ENCODE assay signal across 23 mouse cellular contexts in the genomic region with DNA sequence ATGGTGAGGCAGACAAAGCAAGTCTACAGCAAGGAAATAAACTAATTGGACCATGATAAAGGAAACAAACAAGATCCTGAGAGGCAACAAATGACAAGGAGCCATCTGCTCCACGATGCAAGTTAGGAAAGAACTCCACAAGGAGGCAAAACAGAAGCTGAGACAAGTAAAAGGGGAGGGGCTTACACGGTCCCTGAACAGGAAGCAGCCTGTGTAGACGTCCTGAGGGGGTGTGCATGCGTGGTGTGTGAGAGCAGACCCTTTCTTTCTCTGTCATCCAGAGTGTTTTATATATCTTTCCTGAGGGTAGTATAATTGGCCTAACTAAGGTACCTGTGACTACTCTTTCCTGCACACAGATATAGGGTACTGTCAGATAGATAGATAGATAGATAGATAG. TPM values are rescaled to one million over a fixed set of nuclear protein-coding genes. Genes with fewer than 3 reads are reported as not detected.
A peak's percentile ranks its signal among the peaks of the same experiment; 100 is the strongest.
DNase-seq lines count a peak whose midpoint lies in the region; ATAC-seq lines count a peak whose summit lies in the region.
"Had no signal": no experiment of that assay in that cellular context is flagged by ENCODE, and none has a peak within 500 bp of the region (broad histone marks: within the 10 kb centered on the region; RNA-seq: fewer than 3 reads in every experiment).

No protein-coding gene starts in this region.

- H3K4me2 ChIP-seq in liver, embryonic 11.5 days: no peak overlapping the region
- H3K4me2 ChIP-seq in liver, embryonic 13.5 days: no peak overlapping the region
- H3K4me2 ChIP-seq in kidney, embryonic 16.5 days (replicated peaks; ENCODE audit: low read depth, low read length): no peak overlapping the region
- H3K4me2 ChIP-seq: lung, embryonic 14.5 days; neural tube, embryonic 15.5 days had no signal

- no peak overlapping the region for H3K27ac ChIP-seq in liver, embryonic 11.5 days (ENCODE audit: low read depth, low read length)
- H3K27ac ChIP-seq in liver, embryonic 13.5 days: peak overlapping the region; percentile 51
- H3K27ac ChIP-seq in kidney, embryonic 16.5 days (ENCODE audit: low read length): no peak overlapping the region
- H3K27ac ChIP-seq: embryonic facial prominence, embryonic 10.5 days; hindbrain, postnatal 0 days; neural tube, embryonic 15.5 days had no signal

- DNase-seq in liver: peak; percentile 14
- DNase-seq in liver, embryonic 11.5 days (ENCODE audit: low spot score): no peak
- DNase-seq in liver, embryonic 13.5 days: no peak
- DNase-seq in thymus, postnatal 25 days: peak; percentile 42
- DNase-seq in adipocyte (ENCODE audit: low spot score): no peak
- DNase-seq in left cerebral cortex, adult 8-10 months (ENCODE audit: low spot score in 2 of 2): no peak
- DNase-seq: adrenal gland, postnatal 14 days; cerebellum, adult 9-10 months; forebrain, postnatal 0 days; heart, postnatal 14 days; kidney, adult 9 months; kidney, postnatal 25 days; lung, embryonic 14.5 days; right cerebral cortex, adult 18-20 months; right cerebral cortex, postnatal 4 days had no signal

- no peaks in the 10 kb centered on the region for H3K9me3 ChIP-seq in liver, embryonic 11.5 days (ENCODE audit: control insufficient read depth, low read length)
- H3K9me3 ChIP-seq in liver, embryonic 13.5 days (replicated peaks): no peaks in the 10 kb centered on the region
- H3K9me3 ChIP-seq in kidney, embryonic 16.5 days (ENCODE audit: low read length): no peaks in the 10 kb centered on the region
- H3K9me3 ChIP-seq: embryonic facial prominence, embryonic 10.5 days; neural tube, embryonic 15.5 days had no signal

- WGBS in liver, embryonic 11.5 days: 42% methylated on average over 4 of the region's 4 CpGs
- WGBS in liver, embryonic 13.5 days (ENCODE audit: insufficient replicate concordance): 21% methylated on average over 4 of the region's 4 CpGs
- 68% methylated on average over 4 of the region's 4 CpGs for WGBS in kidney, embryonic 16.5 days

- no peak overlapping the region for H3K4me3 ChIP-seq in liver, embryonic 11.5 days (ENCODE audit: low read depth, low read length)
- H3K4me3 ChIP-seq in liver, embryonic 13.5 days (replicated peaks): no peak overlapping the region
- no peak overlapping the region for H3K4me3 ChIP-seq in kidney, embryonic 16.5 days (ENCODE audit: low read length)
- H3K4me3 ChIP-seq: embryonic facial prominence, embryonic 10.5 days; myocyte; neural tube, embryonic 15.5 days had no signal

- peaks cover 12% of the 10 kb centered on the region for H3K4me1 ChIP-seq in liver, embryonic 11.5 days (replicated peaks; ENCODE audit: control insufficient read depth, insufficient read depth, low read length)
- peaks cover 41% of the 10 kb centered on the region for H3K4me1 ChIP-seq in liver, embryonic 13.5 days (replicated peaks)
- H3K4me1 ChIP-seq in kidney, embryonic 16.5 days (ENCODE audit: insufficient read depth, low read length): 0 out of 2 replicates have a peak, but pooled peaks cover 3% of the 10 kb centered on the region

- no peak for ATAC-seq in liver, embryonic 11.5 days (replicated peaks; ENCODE audit: low FRiP score)
- peak; percentile 53 for ATAC-seq in CD4-positive, CD25-positive, alpha-beta regulatory T cell, adult 4 months
- ATAC-seq in liver, embryonic 13.5 days (ENCODE audit: low read depth): no peak
- no peak for ATAC-seq in kidney, embryonic 16.5 days (ENCODE audit: low FRiP score, low TSS enrichment)
- ATAC-seq: forebrain, postnatal 0 days; hindbrain, postnatal 0 days; intestine, embryonic 16.5 days; midbrain, embryonic 16.5 days had no signal

- H3K9ac ChIP-seq in liver, embryonic 11.5 days (ENCODE audit: low read depth, low read length): no peak overlapping the region
- H3K9ac ChIP-seq in liver, embryonic 13.5 days: no peak overlapping the region
- no peak overlapping the region for H3K9ac ChIP-seq in kidney, embryonic 16.5 days (replicated peaks; ENCODE audit: low read length)
- H3K9ac ChIP-seq: forebrain, postnatal 0 days; lung, embryonic 14.5 days; neural tube, embryonic 15.5 days had no signal

- no peaks in the 10 kb centered on the region for H3K36me3 ChIP-seq in liver, embryonic 11.5 days (ENCODE audit: control insufficient read depth, insufficient read depth, low read length)
- H3K36me3 ChIP-seq in liver, embryonic 13.5 days: no peaks in the 10 kb centered on the region
- H3K36me3 ChIP-seq in kidney, embryonic 16.5 days (ENCODE audit: insufficient read depth, low read length): no peaks in the 10 kb centered on the region
- H3K36me3 ChIP-seq: embryonic facial prominence, embryonic 10.5 days; neural tube, embryonic 15.5 days had no signal

- H3K27me3 ChIP-seq in liver, embryonic 11.5 days (replicated peaks; ENCODE audit: control insufficient read depth, insufficient read depth, low read length): no peaks in the 10 kb centered on the region
- no peaks in the 10 kb centered on the region for H3K27me3 ChIP-seq in liver, embryonic 13.5 days
- no peaks in the 10 kb centered on the region for H3K27me3 ChIP-seq in kidney, embryonic 16.5 days (ENCODE audit: insufficient read depth, low read length)
- H3K27me3 ChIP-seq: neural tube, embryonic 15.5 days had no signal

RNA-seq across cellular contexts. Expression of gene Cdk17, which starts 19.9 kb away (rescaled TPM):
- polyA plus RNA-seq in liver, embryonic 11.5 days (2014; fragmentation: Nextera tagmentation; extraction: Ambion mirVana): 23.1 and 23.7 TPM in 2 replicates
- polyA plus RNA-seq in CD4-positive, CD25-positive, alpha-beta regulatory T cell, adult 4 months (2017; shearing (Covaris generic)): 10 to 100 TPM; 42.2 to 62.3 TPM
- 10.1 and 12.0 TPM in 2 replicates for polyA plus RNA-seq in liver, embryonic 13.5 days (2015; fragmentation: Nextera tagmentation; extraction: Ambion mirVana)
- total RNA-seq in left cerebral cortex, adult 8-10 months (2022): 100 to 1,000 TPM; 212 to 264 (median 240) TPM
- 12.8 and 14.6 TPM in 2 replicates for polyA plus RNA-seq in kidney, embryonic 16.5 days (2015; fragmentation: Nextera tagmentation; extraction: Ambion mirVana)

RNA-seq across cellular contexts. Expression of gene Cfap54, which starts 59.4 kb away (rescaled TPM):
- polyA plus RNA-seq in liver, embryonic 11.5 days (2014; fragmentation: Nextera tagmentation; extraction: Ambion mirVana): 0.11 and 0.12 TPM in 2 replicates
- 1 to 10 TPM; 1.6 to 2.3 TPM for polyA plus RNA-seq in CD4-positive, CD25-positive, alpha-beta regulatory T cell, adult 4 months (2017; shearing (Covaris generic))
- 0.15 and 0.18 TPM in 2 replicates for polyA plus RNA-seq in liver, embryonic 13.5 days (2015; fragmentation: Nextera tagmentation; extraction: Ambion mirVana)
- 10 to 100 TPM; 19.8 to 25.0 (median 21.4) TPM for total RNA-seq in left cerebral cortex, adult 8-10 months (2022)
- 0.40 and 0.78 TPM in 2 replicates for polyA plus RNA-seq in kidney, embryonic 16.5 days (2015; fragmentation: Nextera tagmentation; extraction: Ambion mirVana)

Comparison
In these comparisons a context has a peak if more than half of its experiments do, and no peak if none do; other contexts are left out.
1. DNase-seq: peak in liver (single experiment) and thymus, postnatal 25 days (single experiment); none in liver, embryonic 11.5 days (single experiment), liver, embryonic 13.5 days (single experiment), adipocyte (single experiment) and left cerebral cortex, adult 8-10 months (0 of 2).